Mouse (Mus musculus) ovary, adult 18-20 months (tissue): Measurements from ENCODE around the gene Nol6.

ENCODE experiments used
- DNase-seq: peaks from one replicate; pipeline ENCODE4 v3.0.0; 2022; ENCODE audit warnings: low spot score, mixed read lengths

Nol6 gene

DNA sequence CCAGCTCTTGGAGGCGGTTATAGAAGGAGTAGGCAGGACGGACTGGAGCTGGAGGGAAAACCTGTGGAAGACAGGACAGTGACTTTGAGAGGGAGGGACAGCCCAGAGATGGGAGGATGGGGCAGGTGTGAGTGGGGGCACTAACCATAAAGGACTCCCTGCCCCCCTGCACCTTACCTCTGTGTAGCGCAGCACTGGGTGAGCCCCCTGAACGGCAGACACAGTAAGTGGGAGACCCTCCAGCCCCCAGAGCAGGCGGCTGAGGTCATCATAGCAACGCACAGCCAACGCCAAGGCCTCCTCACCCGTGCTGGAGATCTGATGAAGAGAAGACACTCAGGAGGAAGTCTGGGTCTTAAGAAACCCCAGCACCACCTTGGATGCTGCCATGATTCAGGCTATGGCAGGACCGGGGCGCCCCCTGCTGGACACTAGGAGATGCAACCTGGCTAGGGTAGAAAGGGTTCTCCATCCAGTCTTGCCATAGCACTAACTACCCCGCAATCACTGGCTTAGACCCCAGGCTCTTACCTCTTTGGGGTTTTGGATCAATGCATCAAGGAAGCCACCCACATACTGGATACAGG, 5.5 kb downstream of the Nol6 start:
- DNase-seq, result no peak

- no peak for DNase-seq
Observed at GRCm38 (mm10) chr4:41116817-41117216, 7.4 kb downstream of the Nol6 start.

- DNase-seq, result no peak
Observed at GRCm38 (mm10) chr4:41115793-41116192, 8.5 kb downstream of the Nol6 start.

- no peak for DNase-seq
Observed at GRCm38 (mm10) chr4:41115074-41115473, 9.2 kb downstream of the Nol6 start.

DNA sequence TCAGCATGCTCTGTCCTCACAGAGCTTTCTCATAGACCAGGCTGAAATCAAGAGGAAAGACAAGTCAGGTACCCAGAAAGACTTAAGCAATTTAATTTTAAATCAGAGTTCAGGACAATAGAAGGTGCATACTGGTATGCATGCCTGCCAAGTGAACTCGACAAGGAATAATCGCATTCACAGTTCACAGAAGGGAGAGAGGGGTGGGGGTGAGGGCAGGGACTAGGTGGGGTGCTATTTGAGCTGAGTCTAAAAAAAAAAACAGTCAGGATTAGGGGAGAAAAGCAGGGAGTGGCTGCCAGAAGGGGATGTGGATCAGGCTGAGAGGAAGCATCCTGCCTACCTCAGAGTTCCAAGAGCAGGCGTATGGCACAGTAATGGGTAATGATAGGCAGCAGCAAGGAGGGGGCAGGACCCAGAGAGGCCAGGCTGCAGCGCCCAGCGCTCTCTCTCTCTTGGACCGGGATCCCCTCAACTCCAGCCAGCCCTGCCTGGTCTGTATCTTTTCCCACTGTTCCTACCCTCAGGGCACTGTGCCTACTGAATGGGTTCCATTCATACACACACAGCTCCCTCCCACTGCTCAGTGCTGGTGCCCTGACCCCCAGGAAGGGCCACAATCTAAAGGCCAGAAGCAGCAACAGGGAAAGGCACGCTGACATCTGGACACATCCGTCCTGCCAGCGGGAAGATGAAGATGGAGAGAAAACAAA, 9.7 kb downstream of the Nol6 start:
- DNase-seq, result no peak

DNA sequence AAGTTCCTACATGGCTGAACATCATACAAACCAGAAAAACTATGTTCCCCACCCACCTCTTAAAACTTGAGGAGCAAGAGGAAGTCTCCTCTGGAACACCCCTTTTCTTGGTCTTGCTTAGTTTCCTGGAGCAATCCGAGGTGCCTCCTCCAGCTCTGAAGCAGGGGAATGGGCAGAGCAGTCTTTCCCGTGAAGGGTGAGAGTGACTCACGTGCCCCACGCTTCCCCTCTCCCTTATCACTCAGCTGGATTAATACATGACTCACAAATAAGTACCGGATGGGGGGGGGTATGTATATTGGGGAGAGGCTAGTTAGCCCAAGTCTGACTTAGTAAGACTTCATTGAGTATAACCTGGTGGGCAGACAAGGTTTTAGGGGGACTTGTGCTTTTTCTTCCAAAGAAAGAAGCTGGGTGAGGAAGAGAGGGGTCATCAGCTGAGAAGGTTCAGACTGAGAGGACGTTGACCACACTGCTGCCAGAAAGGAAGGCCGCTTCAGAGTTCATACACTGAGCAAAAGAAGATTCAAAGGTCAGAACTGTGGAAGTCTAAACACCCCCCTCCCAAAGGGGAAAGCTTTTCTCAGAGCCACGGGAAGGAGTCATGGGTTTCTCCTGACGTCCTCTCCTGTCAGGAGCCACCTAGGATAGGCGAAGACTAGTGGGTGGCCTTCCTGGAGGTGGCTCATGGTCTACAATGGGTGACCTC, 15.4 kb downstream of the Nol6 start:
- no peak for DNase-seq

DNA sequence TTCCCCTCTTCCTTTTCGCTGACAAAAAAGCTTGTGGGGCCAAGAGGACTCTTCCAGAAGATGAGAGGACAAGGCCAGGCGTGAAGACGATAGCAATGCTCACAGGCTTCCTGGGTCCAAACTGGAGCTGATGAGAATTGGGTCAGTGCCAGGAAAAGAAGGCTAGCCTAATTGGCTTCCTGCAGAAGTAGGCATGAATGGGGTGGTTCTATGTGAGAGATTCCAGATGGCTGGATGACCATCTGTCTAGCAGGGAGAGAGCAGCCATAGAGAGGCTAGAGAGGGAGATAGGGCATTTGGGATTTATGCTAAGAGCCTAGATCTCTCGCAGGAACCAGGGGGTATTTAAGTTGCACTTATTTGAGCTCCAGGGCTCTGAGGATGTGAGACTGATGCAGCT, 16.8 kb downstream of the Nol6 start:
- DNase-seq, result no peak

DNA sequence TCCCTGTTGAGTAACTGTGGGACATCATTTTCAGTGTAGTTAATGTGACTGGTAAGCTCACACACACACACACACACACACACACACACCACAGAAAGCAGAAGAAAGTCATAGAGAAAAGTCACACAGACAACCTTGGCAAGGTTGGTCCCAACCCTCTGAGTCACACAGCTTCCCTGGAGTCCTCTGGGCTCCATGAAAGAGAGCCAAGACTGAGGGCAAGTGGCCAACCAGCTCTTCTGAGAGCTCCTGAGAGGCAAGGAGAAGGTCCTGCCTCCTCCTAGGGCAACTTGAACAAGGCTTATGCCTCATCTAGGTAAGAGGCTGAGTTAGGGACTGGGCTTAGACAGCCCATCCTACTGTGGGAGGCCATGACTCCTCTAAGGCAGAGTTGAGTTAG, 21.4 kb downstream of the Nol6 start:
- DNase-seq, result no peak

DNA sequence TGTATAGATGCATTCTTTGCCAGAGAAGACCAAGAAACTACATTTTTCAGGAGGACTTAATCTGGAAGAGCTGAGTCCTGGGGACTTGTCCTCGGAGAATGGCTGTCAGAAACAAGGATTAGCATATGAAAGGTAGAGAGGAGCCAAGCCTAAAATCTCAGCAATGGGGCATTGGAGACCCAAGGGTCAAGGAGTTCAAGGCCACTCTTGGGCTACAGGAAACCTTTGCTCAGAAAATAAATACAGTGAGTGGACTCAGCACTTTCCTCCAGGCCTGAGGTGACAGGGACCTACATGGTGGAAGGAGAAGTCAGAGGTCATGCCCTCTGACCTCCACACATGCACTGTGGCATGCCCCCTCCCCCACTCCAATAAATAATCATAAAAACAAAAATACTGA, 23.3 kb downstream of the Nol6 start:
- no peak for DNase-seq

DNA sequence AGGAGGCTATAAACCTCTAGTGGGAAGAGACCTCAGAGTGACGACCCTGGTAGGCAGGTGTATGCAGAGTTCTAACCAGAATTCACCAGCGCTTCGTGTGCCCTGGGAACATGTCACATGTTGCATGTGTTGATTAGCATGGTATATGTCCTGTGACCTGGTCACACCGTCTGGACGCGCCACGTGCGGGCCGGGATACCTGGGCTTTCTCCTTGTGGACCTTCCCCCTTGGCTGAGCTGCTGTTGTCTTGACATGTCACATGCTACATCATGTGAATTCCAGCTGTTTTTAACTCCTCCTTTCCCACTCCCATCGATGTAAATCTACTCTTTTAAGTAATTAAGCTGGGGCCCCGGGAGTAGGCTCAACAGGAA, 25.7 kb downstream of the Nol6 start:
- DNase-seq, result no peak

DNA sequence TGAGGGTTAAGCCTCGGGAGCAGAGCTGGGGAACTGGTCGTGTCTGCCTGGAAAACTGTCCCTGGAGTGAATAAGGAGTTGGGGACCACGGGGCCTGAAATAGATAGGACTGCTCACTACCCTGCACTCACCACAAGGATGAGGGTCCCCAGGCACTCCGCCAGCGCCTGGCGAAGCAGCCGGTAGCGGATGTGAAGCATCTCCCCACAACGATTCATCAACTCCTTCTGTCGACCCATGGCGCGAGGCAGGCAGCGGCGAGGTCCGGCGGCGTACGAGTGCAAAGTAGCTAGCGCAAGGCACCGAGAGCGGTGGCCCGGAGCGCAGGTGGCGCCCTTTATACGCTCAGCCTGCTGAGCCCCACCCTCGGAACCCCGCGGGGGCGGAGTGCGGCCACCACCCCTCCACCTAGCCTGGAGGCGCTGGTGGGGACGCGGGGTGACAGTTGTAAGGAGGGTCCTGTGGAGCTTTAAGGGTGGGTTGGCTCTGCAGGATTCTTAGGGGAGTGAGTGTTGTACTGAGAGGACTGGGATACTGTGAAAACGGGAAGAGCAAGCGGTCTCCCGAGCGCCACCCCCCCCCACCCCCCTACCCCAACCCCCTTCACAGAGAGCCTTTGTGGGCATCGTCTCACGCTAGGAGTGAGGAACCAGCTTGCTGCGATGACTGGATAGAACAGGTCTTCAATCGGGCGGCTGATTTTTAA, 26.2 kb downstream of the Nol6 start, which contains the start of gene Aqp3:
Aqp3 (minus strand) TSS at position 313 of the 706 bp plus-strand sequence.
- DNase-seq, result peak; percentile 23

DNA sequence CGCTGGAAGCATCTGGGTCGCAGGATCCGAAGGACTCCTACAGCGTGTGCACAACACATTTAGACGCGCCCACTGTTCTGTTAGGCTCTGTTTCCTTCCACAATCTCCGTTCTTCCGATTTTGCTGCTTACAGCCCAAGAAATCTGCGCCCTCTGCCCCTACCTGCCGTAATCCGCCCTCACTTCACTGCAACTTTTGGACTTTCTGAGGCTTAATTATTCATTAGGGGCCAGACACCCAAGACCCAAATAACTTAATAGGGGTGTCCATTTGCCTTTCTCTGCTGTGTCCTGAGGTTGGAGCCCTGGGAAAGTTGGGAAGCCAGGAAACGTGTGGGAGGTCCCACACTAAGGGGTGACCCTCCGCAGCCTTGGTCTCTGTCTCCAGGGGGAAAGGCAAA, 26.9 kb downstream of the Nol6 start:
- DNase-seq, result no peak

- no peak for DNase-seq
Observed at GRCm38 (mm10) chr4:41096794-41097193, 27.5 kb downstream of the Nol6 start.

- no peak for DNase-seq
Observed at GRCm38 (mm10) chr4:41096169-41096568, 28.1 kb downstream of the Nol6 start.

- no peak for DNase-seq
Observed at GRCm38 (mm10) chr4:41094361-41094760, 29.9 kb downstream of the Nol6 start.

GRCm38 (mm10) chr4:41092958-41093357, 31.3 kb downstream of the Nol6 start:
- no peak for DNase-seq

GRCm38 (mm10) chr4:41091391-41091790, 32.9 kb downstream of the Nol6 start:
- DNase-seq, result no peak

DNA sequence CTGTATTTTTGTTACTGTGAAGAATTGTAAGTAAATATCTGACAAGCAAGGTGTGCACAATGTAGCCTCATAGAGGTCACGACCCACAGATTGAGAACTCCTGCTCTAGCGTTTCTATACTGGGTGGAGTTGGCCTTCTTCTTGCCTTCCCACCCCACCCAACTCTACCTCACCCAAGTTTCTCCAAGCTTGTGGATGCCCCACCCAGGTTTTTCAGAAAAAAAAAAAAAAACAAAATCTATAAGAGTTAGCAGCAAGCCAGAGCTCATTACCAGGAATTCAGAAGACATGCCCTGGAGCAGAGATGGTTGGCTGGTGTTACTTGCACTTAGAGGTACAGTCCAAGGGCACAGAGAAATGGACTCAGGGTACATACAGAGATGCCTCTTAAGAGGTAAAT, 34.5 kb downstream of the Nol6 start:
- DNase-seq, result no peak

- no peak for DNase-seq
Observed at GRCm38 (mm10) chr4:41089189-41089588, 35.1 kb downstream of the Nol6 start.

DNA sequence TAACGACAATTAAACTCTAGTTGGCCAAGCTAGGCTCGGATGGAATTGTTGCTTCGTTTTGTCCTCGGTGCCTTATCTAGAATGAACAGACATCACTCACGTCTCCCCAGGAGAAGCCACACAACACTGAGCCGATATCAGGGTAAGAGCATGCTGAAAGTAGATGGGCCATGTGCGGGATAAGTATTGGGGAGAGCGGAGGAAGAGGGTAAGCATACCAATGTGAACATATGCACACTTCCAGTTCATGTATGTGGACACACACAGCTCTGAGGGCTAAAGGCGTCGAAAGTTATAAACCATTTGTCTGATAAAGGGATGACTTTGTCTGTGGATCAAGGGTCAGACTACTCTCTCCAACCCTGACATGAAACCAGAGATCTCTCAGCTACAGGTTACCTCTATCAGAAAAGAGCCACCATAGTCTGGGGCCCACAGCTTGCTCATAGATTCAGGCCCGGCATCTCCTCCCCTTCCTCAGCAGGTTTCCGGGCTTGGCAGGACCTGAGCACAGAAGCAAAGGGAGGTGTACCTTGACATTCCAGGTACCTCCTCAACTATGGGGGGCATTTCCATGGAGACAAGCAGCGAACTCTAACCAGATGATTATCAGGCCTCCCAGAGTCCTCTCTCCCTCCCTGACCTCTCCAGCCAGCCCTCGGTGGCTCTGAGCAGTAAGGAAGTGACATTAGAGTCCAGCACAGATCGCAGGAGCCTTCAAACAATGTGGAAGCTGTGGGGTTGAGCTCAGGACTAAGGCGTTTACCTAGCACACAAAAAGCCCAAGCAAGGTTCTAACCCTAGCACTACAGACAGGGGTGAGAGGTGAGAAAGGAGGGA, 36.6 kb downstream of the Nol6 start:
- no peak for DNase-seq

GRCm38 (mm10) chr4:41086947-41087346, 37.3 kb downstream of the Nol6 start:
- no peak for DNase-seq

- DNase-seq, result no peak
Observed at GRCm38 (mm10) chr4:41084819-41085218, 39.4 kb downstream of the Nol6 start.
